Mouse (Mus musculus): Measurements from ENCODE around the gene Fam83d.
"Not testable (repeated sequence)": the region's sequence is repeated elsewhere in the genome, so short reads cannot be mapped to it uniquely, and the experiment has no call there.

Fam83d gene

DNA sequence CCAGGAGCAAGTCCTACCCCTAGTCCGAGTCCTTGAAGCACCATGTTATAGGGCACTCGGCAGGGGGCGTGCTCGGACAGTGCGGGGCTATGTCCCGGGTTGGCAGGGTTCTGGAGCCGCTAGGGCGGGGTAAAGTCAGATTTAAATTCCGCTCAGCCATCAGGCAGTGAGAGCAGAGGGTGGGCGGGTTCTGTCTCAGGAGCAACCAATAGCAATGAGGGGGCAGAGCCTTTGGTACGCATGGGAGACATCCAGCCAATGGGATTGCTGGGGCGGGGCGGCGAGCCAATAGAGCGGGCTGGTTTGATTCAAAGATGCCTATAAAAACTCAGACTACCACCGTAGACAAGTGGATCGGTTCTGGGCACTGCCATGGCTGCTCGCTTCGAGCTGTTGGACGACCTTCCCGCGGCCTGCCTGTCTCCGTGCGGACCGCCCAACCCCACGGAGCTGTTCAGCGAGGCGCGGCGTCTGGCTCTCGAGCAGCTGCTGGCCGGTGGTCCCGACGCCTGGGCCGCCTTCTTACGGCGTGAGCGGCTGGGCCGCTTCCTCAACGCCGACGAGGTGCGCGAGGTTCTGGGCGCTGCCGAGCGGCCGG lies at the start of gene Fam83d:
Fam83d (plus strand) TSS at position 352 of the 598 bp plus-strand sequence.
- DNase-seq (ENCODE audit: low read depth) = peak; percentile 98

DNA sequence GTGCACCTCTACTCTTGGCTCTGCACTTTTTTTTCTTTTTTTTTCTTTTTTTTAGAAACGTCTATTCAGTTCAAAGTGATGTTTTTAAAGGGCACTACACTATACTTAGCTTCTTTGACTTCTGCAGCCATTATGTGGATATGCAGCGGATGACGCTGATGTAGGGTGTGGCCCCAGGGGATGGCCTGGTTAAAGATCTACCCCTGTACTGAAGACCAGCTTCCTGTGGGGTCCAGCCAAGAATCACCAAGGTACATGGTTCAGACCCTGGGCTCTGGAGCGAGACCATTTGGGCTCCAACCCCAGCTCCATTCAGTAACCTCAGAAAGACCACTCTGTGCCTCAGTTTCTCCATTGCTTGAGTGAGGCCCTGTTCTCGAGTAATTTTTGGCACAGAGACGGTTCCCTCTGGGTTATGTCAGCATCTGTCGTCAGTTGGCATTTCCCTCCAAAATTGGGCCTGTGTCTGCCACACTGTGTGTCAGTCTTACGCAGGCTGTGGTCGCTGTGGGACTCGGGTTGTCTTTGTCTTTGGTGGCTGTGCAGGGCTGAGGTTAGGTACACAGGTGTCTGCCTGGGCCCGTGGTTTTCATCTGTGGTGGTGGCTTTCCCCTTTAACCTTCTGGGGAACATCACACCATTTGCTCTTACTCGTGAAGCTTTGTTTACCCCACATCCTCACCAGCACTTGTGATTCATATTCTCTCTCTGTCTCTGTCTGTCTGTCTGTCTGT lies 48.9 kb upstream of the Fam83d start:
- peak; percentile 97 for DNase-seq (ENCODE audit: low read depth)

DNA sequence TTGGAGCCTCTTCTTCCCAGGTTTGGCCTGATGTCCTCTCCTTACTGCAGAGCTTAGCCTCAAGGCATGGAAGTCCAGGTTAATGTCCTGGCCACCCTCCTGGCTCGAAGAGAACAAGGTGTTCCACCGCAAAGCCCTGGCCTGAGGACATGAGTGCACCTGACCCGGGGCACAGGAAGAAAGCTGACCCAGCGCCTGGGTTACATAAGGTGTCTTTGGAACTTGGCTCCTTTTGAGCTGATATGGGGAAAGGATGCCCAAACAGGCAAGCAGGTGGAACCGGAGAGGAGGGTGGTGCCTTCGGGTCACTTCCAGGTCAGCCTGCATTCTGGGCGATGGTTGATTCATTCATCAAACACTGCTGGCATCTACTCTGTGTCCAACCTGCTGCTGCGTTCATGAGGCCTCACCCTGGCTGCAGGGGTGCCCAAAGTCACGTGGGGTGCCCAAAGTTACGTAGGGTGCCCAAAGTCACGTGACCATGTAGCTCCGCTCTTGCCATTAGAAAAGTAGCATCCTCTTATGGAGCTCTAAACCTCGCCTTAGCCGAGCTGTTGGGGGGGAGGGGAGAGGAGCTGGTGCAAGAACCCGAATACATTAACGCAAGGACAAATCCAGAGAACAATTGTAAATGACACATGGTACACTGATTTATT lies 47.0 kb upstream of the Fam83d start:
- DNase-seq (ENCODE audit: low read depth) = peak; percentile 76

DNA sequence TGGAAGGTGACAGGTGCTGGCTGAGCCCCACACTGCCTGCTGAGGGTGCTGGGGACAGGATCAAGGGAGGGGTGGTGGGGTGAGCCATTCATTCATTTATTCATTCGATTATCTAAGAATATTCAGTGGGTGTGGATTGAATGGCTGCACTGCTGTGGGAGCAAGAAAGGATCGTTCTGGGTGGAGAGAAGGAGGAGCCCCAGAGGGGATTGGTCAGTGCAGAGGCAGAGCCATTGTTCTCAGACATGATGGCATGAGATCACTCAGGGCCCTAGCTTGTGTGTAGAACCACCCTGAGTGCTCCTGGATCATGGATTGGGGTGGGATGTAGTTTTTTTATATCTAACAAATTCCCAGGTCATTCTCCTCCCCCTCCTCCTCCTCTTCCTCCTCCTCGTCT lies 46.4 kb upstream of the Fam83d start:
- DNase-seq (ENCODE audit: low read depth) = no peak

DNA sequence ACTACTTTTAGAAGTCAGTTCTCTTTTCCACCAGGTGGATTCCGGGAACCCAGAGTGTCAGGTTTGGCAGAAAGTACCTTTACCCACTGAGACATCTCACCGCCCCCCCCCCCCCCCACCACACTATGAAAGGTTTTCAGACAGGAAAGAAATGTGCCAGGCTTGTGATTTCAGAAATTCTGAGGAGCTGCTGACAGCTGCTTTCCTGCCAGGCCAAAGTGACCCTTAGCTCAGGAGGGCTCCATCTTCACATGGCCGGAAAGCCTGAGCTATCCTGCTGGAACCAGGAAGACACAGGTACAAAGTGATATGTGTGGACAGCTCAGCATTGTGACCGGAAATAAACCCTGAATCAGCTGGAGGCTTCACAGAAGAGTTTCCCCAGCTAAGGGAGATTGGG lies 45.8 kb upstream of the Fam83d start:
- peak; percentile 70 for DNase-seq (ENCODE audit: low read depth)

DNA sequence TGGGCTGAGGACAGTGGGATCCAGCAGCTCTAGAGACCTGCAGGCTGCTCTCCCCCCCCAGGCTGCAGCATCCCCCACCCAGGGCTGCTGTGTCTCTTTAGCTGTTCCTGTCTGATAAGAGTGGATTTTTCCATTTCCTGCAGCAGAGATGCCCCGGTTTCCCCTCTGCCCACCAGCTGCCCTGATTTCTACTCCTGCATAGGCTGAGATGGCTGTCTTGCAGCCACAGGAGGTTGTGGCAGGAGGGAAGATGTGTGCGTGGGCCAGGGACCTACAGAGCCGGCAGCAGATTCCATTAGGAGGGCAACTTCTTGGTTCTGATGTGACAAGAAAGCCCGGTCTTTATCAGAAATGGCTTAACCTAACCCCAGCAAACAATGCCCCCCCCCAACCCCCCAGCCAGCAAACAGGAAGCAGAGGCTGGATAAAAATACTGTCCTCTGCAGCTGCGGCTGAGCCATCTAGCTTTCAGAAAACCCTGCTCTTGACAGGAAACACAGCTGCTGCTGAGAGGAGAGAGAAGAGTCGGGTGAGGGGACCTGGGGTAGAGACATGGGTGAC lies 44.8 kb upstream of the Fam83d start:
- peak; percentile 85 for DNase-seq (ENCODE audit: low read depth)

DNA sequence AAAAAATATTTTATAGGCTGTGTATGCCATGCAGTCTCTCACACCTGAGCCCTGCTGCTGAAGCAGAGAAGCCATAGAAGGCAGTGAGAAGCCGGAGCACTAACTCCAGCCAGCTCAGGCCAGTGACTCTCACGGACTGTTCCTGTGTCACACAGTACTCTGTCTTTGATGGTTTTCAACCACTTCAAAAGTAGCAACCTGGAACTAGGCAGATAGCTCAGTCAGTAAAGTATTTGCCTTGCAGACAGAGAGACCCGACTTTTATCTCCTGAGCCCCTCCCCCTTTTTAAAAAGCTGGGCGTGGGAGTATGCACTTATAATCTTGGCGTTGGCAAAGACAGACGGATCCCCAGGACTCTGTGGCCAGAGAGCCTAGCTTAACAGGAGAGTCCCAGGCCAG lies 44.1 kb upstream of the Fam83d start:
- DNase-seq (ENCODE audit: low read depth) = peak; percentile 69

DNA sequence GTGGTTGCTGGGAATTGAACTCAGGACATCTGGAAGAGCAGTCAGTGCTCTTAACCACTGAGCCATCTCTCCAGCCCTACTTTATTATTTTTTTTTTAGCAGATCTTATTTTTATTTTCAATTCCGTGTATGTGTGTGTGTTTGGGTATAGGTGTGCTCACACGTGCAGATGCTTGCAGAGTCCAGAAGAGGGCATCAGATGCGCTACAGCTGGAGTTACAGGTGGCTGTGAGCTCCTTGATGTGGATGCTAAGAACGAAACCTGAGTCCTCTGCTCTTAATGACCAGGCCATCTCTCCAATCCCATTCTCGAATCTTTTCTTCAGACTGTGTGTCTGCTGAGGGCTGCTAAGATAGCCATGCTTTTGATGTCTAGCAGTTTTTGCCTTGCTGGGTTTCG lies 41.6 kb upstream of the Fam83d start:
- no peak for DNase-seq (ENCODE audit: low read depth)

DNA sequence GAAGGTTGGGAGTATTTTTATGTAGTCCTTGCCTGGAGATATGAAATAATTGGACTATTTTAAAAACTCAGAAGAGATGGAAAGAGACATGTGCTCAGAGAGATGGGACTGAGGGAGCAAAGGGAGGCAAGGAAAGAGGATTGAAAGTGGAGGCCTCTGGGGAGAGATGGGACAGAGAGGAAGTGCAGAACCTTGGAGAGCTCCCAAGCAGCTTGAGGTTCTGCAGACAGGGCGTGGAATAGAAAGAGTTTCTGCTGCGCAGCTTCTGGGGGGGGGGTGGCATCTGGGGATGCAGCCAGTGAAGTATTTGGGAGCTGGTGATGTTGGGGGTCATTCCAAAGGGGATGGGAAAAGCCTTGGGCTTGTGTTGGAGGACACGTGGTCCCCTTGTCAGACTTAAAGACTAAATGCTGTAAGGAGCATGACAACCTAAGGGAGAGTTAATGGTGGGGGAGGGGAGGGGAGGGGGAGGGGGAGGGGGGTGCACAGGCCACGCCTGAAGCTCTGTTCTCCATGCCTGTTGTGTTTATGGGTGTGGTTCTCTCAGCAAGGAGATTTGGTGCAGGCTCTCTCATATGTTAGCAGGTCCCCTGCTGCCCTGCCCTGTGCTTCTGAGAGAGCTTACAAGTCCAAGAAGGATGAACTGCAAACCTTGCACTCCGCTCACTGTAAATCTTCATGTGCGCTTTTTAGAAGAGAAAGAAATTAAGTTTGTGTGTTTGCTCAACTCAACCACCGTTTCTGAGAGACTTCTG lies 39.7 kb upstream of the Fam83d start:
- peak; percentile 64 for DNase-seq (ENCODE audit: low read depth)

DNA sequence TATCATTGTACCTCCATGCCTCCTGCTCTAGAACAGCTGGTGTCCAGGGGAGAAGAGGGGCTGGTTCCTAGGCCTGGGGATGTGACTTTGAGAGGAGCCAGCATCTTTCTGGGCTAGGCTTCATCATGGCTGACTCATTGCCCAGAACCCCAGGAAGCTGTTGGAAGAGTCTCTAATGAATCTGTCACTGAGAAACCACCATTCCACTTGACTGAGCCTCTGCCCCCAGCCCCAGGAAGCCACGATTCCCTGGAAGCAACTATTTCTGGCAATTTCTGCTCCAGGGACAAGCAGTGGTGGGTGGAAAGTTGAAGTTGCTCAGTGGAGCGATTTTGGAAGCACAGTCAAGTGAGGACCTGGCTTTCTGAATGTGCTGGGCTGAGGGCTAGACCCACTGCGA lies 37.0 kb upstream of the Fam83d start:
- no peak for DNase-seq (ENCODE audit: low read depth)

DNA sequence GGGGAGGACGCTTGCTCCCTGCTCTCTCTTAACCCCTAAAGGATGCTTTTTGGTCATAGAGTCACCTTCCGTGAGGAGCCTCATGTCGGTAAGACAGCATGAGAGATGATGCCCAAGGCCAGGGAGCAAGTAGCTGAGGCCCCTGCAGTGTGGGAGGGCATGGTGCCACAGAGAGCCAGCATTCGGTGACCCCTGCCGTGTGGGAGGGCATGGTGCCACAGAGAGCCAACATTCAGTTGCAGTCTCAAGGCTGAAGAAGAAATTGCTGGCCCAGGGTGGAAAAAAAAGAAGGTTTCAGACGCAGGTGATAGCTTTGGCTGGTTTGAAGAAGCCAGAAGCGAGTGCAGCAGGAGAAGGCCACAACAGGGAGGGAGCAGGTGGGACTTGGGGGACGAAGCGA lies 35.4 kb upstream of the Fam83d start:
- no peak for DNase-seq (ENCODE audit: low read depth)

DNA sequence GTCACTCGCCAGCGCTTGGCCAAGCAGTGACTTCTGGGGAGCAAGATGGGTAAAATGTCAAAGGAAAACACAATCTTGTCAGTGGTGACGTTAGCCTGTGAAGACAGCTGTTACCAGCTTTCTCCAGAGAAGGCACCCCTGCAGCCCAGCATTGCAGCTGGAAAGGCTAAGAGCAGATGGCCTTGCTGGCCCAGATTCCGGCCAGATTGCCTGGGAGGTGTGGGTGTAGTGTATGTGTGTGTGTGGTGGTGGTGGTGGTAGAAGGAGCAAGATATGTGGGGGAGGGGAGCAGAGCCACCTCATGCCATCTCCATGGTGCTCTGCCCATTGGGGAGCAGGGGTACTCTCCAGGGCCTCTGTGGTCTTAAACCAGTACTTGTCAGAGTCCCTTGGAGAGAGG lies 34.8 kb upstream of the Fam83d start:
- DNase-seq (ENCODE audit: low read depth) = peak; percentile 41

DNA sequence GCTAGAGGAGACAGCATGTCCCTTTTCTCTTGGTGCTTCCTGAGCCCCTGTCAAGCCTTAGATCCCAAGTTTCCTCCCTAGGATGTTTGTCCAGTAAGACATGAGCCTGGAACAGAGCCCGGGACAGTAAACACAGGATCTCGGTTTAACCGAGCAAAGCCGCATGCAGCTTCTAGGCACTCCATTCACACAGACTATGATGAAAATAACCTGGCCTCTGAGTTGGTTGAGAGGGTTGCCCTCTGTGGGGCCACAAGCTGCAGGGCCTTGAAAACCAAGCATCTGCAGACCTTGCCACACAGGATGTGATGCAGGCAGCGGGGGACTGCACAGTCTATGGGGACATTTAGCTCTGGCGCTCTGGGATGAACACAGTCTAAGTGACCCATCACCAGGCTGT lies 34.0 kb upstream of the Fam83d start:
- peak; percentile 79 for DNase-seq (ENCODE audit: low read depth)

DNA sequence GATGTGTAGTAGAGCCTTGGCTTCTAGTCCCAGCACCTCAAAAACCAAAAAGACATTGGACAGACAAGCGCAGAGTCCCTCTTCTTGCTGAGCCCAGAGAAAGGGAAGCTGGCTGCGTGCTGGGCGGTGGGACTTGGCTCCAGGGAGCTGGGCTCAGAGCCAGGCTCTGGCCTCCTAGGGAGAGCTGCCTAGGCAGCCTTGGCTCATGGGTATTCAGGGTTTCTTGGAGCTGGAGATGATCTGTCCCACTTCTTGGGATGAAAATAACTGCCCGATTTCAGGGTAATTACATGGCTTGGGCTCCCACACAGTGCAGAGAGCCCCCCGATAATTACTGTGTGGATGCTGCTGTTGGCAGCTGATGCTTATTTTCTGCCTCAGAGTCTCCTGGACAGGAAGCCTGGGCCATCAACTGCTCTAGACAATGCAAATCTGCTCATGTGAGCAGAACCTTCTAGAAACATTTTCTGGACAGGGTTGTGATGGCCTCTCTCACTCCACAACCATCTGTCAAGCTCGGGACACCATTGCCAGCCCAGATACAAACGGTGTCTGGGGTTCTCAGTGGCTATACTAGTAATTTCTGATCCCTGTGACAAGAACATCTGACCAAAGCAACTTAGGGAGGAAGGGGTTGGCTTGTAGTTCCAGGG lies 33.3 kb upstream of the Fam83d start:
- DNase-seq (ENCODE audit: low read depth) = no peak

DNA sequence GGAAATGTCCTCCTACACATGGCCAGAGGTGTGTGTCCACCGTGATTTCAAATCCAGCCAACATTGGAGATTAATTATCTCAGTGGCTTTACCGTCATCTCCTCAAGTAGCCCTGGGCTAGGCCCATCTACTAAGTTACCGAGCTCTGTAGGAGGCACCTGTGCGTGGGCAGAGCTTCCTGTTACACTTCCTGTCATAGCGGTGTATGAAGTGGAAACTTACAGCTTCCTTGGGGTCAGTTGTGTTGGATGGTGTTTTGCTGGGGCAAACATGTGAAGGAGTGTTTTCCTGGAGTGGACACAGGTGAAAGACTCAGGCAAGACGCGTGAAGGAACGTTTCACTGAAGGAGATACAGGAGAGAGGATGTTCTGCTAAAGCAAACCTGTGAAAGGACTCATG lies 32.6 kb upstream of the Fam83d start:
- peak; percentile 84 for DNase-seq (ENCODE audit: low read depth)

DNA sequence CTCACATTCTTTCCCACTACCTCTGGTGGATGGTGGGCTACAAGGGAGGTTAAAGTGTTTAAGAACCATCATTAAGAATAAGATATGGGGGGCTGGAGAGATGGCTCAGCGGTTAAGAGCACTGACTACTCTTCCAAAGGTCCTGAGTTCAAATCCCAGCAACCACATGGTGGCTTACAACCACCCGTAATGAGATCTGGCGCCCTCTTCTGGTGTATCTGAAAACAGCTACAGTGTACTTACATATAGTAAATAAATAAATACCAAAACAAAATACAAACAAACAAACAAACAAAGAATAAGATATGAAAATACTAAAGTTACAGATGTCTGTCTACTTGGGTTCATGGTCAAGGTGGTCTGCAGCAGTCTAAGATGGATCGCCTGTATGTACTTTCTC lies 31.6 kb upstream of the Fam83d start:
- DNase-seq (ENCODE audit: low read depth) = not testable (repeated sequence)

DNA sequence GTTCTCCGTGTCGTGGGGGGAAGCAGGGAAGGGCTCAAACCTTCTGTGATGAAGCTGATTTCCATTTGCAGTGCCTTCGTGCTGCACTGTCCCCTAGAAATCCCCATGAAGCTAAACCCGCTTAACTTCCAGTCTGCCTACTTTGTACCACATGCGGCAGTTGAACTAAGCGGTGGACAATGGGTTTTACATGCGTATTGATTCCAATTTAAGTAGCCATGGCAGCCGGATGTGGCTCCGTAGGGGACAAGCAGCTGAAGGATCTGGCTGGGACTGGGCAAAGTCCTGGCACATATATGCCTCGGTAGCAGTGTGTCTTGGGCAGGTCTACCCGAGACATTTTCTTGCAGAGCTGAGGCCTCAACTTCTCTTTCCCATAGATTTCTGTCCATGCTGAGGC lies 29.3 kb upstream of the Fam83d start:
- no peak for DNase-seq (ENCODE audit: low read depth)

DNA sequence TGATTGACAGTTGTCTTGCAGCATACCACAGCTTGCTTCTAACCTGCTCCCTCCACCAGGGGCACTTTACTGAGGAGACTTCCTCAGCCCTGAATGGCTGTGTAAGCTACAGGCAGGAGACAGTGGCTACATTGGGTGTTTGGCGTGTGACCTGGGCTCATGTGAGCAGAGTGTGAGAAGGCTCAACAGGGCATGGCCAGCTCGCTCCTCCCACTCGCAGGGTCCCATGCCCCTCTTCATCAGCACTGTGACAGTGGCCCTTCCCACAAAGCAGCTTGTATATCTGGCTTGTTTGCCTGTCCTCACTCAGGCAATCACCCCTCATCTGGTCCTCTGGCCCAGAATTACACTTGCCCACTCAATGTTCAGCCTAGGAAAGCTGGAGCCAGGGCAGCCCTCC lies 28.8 kb upstream of the Fam83d start:
- DNase-seq (ENCODE audit: low read depth) = no peak

DNA sequence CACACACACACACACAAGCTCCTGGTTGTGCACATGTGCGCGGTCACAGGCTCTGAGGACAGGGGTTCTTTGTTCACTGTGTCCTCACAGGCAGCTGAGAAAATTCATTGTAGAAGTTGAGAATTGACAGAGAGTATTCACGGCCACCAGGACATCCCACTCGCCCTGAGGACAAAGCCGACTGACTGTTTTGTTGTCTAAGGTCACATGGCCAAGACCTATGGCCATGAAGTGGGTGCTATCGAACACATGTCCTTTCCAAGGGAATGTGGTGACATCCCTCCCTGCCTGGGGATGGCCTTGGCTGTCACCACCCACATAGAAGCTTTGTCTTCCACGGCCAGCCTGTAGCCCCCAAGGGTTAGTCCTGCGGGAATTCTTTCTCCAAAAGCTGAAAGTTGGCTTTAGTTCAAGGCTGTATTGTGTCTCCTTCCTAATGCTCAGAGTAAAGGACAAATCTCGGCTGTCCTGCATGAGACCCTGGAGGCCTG lies 26.8 kb upstream of the Fam83d start:
- no peak for DNase-seq (ENCODE audit: low read depth)

DNA sequence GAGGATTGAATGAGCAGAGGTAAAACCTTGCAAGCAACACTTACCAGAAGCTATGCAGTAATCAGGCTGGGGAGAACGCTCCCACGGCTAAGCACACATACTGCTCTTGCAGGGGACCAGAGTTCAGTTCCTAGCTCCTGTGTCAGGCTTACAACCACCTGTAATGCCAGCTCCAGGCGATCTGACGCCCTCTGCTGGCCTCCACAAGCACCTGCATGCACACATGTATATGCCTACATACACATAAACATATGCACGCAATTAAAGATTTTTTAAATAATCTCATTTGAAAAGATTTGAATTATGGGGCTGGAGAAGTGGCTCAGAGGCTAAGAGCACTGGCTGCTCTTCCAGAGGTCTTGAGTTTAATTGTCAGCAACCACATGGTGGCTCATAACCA lies 25.5 kb upstream of the Fam83d start:
- no peak for DNase-seq (ENCODE audit: low read depth)

DNA sequence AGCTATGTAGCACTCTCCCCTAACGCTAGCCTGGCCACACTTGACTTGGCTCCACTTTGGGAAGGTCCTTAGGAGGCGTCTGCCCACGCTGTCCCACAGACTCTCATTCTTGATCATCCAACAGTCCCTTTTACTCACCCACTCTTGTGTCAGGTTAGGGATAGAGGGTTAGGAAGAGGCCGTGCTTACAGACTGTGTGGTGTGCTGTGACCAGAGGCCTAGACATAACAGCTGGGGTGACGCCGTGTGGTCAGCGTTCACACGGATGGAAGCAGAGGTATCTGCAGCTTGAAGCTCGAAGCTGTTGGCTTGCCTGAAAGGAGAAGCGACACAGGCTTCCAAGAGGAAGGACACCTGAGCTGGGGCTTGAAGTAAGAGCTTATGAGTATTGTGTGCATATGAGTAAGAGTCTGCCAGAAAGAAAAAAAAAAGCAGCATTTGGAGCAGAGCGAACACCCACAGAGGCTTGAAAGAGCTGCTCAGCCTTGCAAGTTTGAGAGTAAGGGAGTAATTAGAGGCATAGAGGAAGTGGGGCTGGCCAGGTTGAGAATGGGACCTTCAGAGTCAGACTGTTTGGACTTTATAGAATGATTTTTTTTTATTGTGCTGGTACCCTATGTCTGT lies 24.3 kb upstream of the Fam83d start:
- DNase-seq (ENCODE audit: low read depth) = no peak

Measured in induced T-regulatory cell, adult 2 months (primary cell).